Mouse (Mus musculus) olfactory bulb, adult 2 months (tissue): ENCODE measurements at regions not wholly inside any gene's neighbourhood (a gene's known extent, or its start where the extent isn't known, plus 50 kb on each side); places are given as distances from the start of the nearest gene placed in this dataset.

Source experiments
- CTCF ChIP-seq: fragments of 200-500 bp; IDR thresholded peaks from 2 replicates; pipeline ENCODE4 v1.5.1; 2012; ENCODE audit warnings: low read depth, mild to moderate bottlenecking, low read length, moderate library complexity; ENCODE audit not compliant: insufficient read depth
- POLR2A ChIP-seq: fragments of 200-500 bp; IDR thresholded peaks from 2 replicates; pipeline ENCODE4 v1.6.1; 2012; ENCODE audit warnings: mild to moderate bottlenecking, low read depth, low read length, moderate library complexity; ENCODE audit not compliant: insufficient read depth

- TF ChIP-seq CTCF (no peak), POLR2A (no peak)
Measured at GRCm38 (mm10) chr7:111939631-111940030, 83.7 kb upstream of the Usp47 start.
